20 mouse cellular contexts compared by ENCODE assay signal in the genomic region with DNA sequence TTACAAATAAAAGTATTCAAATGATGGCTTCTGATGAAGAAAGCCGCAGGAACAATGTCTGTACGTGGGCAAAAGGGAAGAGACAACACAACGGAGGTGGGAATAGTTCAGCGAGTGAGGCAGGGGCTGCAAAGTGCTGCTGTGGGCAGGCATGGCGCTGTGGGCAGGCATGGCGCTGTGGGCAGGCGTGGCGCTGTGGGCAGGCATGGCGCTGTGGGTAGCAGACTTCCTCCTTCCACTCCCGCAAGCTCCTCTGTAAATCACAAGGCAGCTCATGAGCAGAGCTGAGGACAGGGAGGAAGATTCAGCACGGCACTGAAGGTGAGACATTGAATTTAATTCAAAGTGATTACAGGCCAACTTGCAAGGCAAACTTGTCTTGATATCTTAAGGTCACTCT.
DNase-seq lines count a peak whose midpoint lies in the region; ATAC-seq lines count a peak whose summit lies in the region.
"Had no signal": no experiment of that assay in that cellular context is flagged by ENCODE, and none has a peak within 500 bp of the region (broad histone marks: within the 10 kb centered on the region; RNA-seq: fewer than 3 reads in every experiment).

No protein-coding gene starts in this region.

- H3K4me3 ChIP-seq in macrophage (ENCODE audit: inconsistent target) = no peak overlapping the region
- H3K4me3 ChIP-seq: embryonic facial prominence, embryonic 10.5 days; forebrain, embryonic 13.5 days; heart, adult 2 months; heart, embryonic 15.5 days; hindbrain, embryonic 13.5 days had no signal

- WGBS in macrophage (ENCODE audit: missing documents) = 88% methylated on average over 9 of the region's 11 CpGs

- H3K27ac ChIP-seq in macrophage = peak overlapping the region; percentile 15; the same call in 1 of the 2 replicates
- H3K27ac ChIP-seq: embryonic facial prominence, embryonic 10.5 days; forebrain, embryonic 13.5 days; heart, embryonic 15.5 days; hindbrain, embryonic 13.5 days had no signal

- intact Hi-C loops in gastrocnemius, postnatal 36 days (cut with DNase I) = loop anchor here (2.0 kb wide), 1 partner anchor 93 kb away; a partner anchor contains a TSS

- H3K79me2 ChIP-seq in macrophage (ENCODE audit: inconsistent target) = no peaks in the 10 kb centered on the region; the same call in 1 of the 2 replicates

- DNase-seq in CD4-positive, CD25-positive, alpha-beta regulatory T cell, adult 2 months (ENCODE audit: low read depth, low spot score) = peak; percentile 40
- peak; percentile 16 for DNase-seq in layer of hippocampus, adult 9-11 months
- no peak for DNase-seq in layer of hippocampus, adult 8-10 months (ENCODE audit: low spot score in 2 of 2)
- DNase-seq in 416B (ENCODE audit: low read depth) = peak; percentile 17
- DNase-seq in cerebellum, adult 9-10 months = no peak
- no peak for DNase-seq in gastrocnemius, postnatal 36 days
- DNase-seq: adrenal gland, adult 8-10 months; cerebellum, adult 11 months; cerebellum, adult 8-10 months; cerebellum, postnatal 25 days; forebrain, postnatal 0 days; heart, adult 2 months; heart, postnatal 14 days had no signal

- H3K36me3 ChIP-seq in macrophage (ENCODE audit: inconsistent target) = no peaks in the 10 kb centered on the region
- H3K36me3 ChIP-seq: embryonic facial prominence, embryonic 10.5 days; heart, embryonic 15.5 days; hindbrain, embryonic 13.5 days had no signal

- no peak for ATAC-seq in CD4-positive, CD25-positive, alpha-beta regulatory T cell, adult 4 months
- ATAC-seq: forebrain, embryonic 13.5 days; intestine, embryonic 16.5 days had no signal

Comparison
In these comparisons a context has a peak if more than half of its experiments do, and no peak if none do; other contexts are left out.
1. DNase-seq: peak in CD4-positive, CD25-positive, alpha-beta regulatory T cell, adult 2 months (single experiment), layer of hippocampus, adult 9-11 months (single experiment) and 416B (single experiment); none in layer of hippocampus, adult 8-10 months (0 of 2), cerebellum, adult 9-10 months (single experiment) and gastrocnemius, postnatal 36 days (0 of 2).